Mouse (Mus musculus): ENCODE measurements around the gene Sptb.

DNA sequence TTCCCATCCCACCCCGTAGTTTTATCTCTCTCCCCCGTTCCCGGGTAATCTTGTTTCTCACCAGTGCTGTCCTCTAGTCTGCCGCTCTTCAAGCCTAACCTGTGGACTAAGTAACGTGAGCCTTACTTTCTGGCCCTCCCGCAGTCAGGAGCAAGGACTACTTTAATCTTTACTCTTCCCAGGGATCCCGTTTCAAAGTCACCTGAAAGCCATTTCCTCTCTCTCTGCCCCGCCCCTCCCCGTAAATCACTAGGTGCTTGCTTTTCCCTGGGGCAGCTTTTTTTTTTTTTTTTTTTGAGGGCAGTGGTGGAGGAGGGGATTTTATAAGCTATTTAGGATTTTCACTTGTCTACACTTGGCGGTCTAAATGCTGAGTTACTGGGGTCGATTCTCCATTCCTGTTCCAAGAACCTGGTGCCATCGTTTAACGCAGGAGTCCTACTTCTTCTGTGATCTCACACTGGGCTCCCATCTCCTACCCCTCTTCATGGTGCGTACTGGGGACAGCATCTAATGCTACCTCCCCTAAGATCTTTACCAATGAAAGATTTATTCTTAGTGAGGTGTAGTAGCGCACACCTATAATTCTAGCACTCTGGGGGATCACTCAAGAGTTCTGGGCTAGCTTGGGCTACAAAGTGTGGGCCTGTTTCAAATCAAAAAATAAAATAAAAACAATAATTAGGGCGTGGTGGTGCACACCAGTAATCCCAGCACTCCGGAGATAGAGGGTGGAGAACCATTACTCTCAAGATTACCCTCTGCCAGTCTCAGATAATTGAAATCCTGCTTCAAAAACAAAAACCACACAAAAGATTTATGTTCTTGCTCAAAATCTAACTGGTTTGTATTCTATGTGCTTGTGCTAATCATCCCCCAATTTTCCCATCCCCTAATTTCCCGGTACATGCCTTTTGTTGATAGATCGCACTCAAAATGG lies 178.1 kb downstream of the Sptb start:
- TF ChIP-seq CTCF (IDR thresholded peaks at IDR 0.05; ENCODE audit: insufficient read depth, low read length) = no peak
- TF ChIP-seq POLR2A (IDR thresholded peaks at IDR 0.05; ENCODE audit: borderline replicate concordance, extremely low read depth, low read depth, low read length) = no peak
